ENCODE assay signal across 12 mouse cellular contexts in the genomic region with DNA sequence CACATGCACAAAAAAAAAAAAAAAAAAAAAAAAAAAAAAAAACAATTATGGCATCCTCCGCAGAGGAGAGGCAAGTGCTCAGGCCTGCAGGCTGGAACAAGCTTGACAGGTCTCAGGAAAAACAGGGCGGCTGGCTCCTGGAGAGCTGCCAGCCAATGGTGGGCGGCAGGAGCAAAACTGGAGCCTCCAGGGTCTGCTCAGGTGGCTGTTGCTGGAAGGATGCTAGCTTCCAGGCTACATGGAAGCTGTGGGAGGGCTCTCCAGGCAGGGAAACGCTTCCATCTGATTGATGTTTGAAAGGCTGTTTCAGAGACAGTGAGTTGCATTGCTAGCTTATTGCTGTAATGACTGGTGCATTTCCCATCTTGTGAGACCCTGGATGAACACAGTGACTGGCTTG.
A peak's percentile ranks its signal among the peaks of the same experiment; 100 is the strongest.
DNase-seq lines count a peak whose midpoint lies in the region; ATAC-seq and TF ChIP-seq lines count a peak whose summit lies in the region.
"Had no signal": no experiment of that assay in that cellular context is flagged by ENCODE, and none has a peak within 500 bp of the region (broad histone marks: within the 10 kb centered on the region; RNA-seq: fewer than 3 reads in every experiment).

No protein-coding gene starts in this region.

- H3K9me3 ChIP-seq in embryonic facial prominence, embryonic 10.5 days: no peaks in the 10 kb centered on the region
- H3K9me3 ChIP-seq in forebrain, postnatal 0 days (ENCODE audit: low read length): no peaks in the 10 kb centered on the region
- H3K9me3 ChIP-seq in midbrain, embryonic 14.5 days (ENCODE audit: control insufficient read depth, low read length): no peaks in the 10 kb centered on the region

- H3K27ac ChIP-seq in embryonic facial prominence, embryonic 10.5 days (replicated peaks): no peak overlapping the region
- peak overlapping the region; percentile 50 for H3K27ac ChIP-seq in forebrain, postnatal 0 days (ENCODE audit: low read depth, low read length)
- H3K27ac ChIP-seq in midbrain, embryonic 14.5 days (replicated peaks; ENCODE audit: low read depth, low read length): peak overlapping the region; percentile 60
- H3K27ac ChIP-seq: kidney, postnatal 0 days had no signal

- peaks cover 11% of the 10 kb centered on the region for H3K4me1 ChIP-seq in embryonic facial prominence, embryonic 10.5 days
- peaks cover 6% of the 10 kb centered on the region for H3K4me1 ChIP-seq in forebrain, postnatal 0 days (ENCODE audit: insufficient read depth)
- H3K4me1 ChIP-seq in midbrain, embryonic 14.5 days (ENCODE audit: control insufficient read depth, insufficient read depth, low read length): peaks cover 21% of the 10 kb centered on the region

- H3K4me2 ChIP-seq in forebrain, postnatal 0 days (ENCODE audit: low read depth): no peak overlapping the region
- no peak overlapping the region for H3K4me2 ChIP-seq in midbrain, embryonic 14.5 days (ENCODE audit: low read length)

- no peaks in the 10 kb centered on the region for H3K27me3 ChIP-seq in embryonic facial prominence, embryonic 10.5 days (replicated peaks; ENCODE audit: low read depth, poor library complexity, severe bottlenecking)
- no peaks in the 10 kb centered on the region for H3K27me3 ChIP-seq in forebrain, postnatal 0 days (ENCODE audit: insufficient read depth, low read length)
- H3K27me3 ChIP-seq in midbrain, embryonic 14.5 days (ENCODE audit: control insufficient read depth, insufficient read depth, low read length): no peaks in the 10 kb centered on the region

- 52% methylated on average over 4 of the region's 4 CpGs for WGBS in embryonic facial prominence, embryonic 10.5 days
- 26% methylated on average over 4 of the region's 4 CpGs for WGBS in forebrain, postnatal 0 days
- 39% methylated on average over 4 of the region's 4 CpGs for WGBS in midbrain, embryonic 14.5 days

- ATAC-seq in forebrain, postnatal 0 days: peak; percentile 38; the same call in 1 of the 2 replicates
- ATAC-seq in midbrain, embryonic 14.5 days (ENCODE audit: low FRiP score, low TSS enrichment): peak; percentile 26; the same call in 1 of the 2 replicates
- ATAC-seq in megakaryocyte-erythroid progenitor cell, adult 5-6 weeks (replicated peaks; ENCODE audit: low FRiP score, low TSS enrichment, poor library complexity, severe bottlenecking): no peak
- ATAC-seq: CD4-positive, CD25-positive, alpha-beta regulatory T cell, adult 4 months had no signal

- TF ChIP-seq CTCF in forebrain, postnatal 0 days (IDR thresholded peaks at IDR 0.05; ENCODE audit: low read depth): no peak

- H3K9ac ChIP-seq in forebrain, postnatal 0 days: no peak overlapping the region
- no peak overlapping the region for H3K9ac ChIP-seq in midbrain, embryonic 14.5 days (replicated peaks; ENCODE audit: low read length)

- peak; percentile 41 for DNase-seq in kidney, postnatal 10 days
- no peak for DNase-seq in kidney, adult 11 months
- DNase-seq in embryonic facial prominence, embryonic 10.5 days (ENCODE audit: low spot score): peak; percentile 45
- no peak for DNase-seq in forebrain, postnatal 0 days
- peak; percentile 70 for DNase-seq in midbrain, embryonic 14.5 days
- no peak for DNase-seq in spleen, adult 12 weeks (ENCODE audit: low spot score)
- no peak for DNase-seq in adrenal gland, postnatal 14 days
- DNase-seq: lung, postnatal 10 days; spleen, adult 18-20 months had no signal

- H3K36me3 ChIP-seq in embryonic facial prominence, embryonic 10.5 days (replicated peaks): no peaks in the 10 kb centered on the region
- no peaks in the 10 kb centered on the region for H3K36me3 ChIP-seq in forebrain, postnatal 0 days (ENCODE audit: insufficient read depth)
- no peaks in the 10 kb centered on the region for H3K36me3 ChIP-seq in midbrain, embryonic 14.5 days (ENCODE audit: control insufficient read depth, insufficient read depth, low read length)

- no peak overlapping the region for H3K4me3 ChIP-seq in embryonic facial prominence, embryonic 10.5 days
- H3K4me3 ChIP-seq in forebrain, postnatal 0 days (ENCODE audit: low read depth, low read length): no peak overlapping the region
- no peak overlapping the region for H3K4me3 ChIP-seq in midbrain, embryonic 14.5 days (replicated peaks; ENCODE audit: low read depth, low read length)

Comparison
In these comparisons a context has a peak if more than half of its experiments do, and no peak if none do; other contexts are left out.
1. DNase-seq: peak in kidney, postnatal 10 days (single experiment), embryonic facial prominence, embryonic 10.5 days (single experiment) and midbrain, embryonic 14.5 days (single experiment); none in kidney, adult 11 months (single experiment), forebrain, postnatal 0 days (single experiment), spleen, adult 12 weeks (single experiment) and adrenal gland, postnatal 14 days (single experiment).